Mouse (Mus musculus) testis, postnatal 14 days (tissue): Measurements from ENCODE around the gene Bpi.

Source experiments
- DNase-seq: peaks from one replicate; pipeline ENCODE4 v3.0.0; 2021; ENCODE audit warnings: low spot score

Bpi gene

GRCm38 (mm10) chr2:158258005-158258418 is at the start of gene Bpi:
Gene Bpi (plus strand): TSS chr2:158258094.
- DNase-seq, result peak; percentile 38

DNA sequence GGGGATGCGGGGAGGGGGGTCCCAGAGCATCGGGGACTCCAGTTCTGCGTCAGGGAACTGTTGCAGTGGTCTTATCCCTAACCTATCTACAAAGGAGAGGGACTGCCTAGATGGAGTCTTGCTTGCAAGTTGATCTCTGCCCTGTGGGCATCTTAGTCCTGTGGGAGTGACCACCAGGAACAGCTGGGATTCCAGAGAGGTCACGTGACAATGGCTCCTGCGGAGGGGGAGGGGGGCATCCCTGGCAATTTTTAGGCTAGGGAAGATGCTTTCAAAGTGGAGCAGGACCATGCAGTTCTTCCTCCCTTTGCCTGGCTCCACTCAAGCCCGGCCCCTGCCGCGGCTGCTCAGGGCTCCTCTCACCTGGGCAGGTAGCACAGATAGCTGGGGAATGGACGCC is 48.1 kb upstream of the Bpi start:
- DNase-seq, result no peak

DNA sequence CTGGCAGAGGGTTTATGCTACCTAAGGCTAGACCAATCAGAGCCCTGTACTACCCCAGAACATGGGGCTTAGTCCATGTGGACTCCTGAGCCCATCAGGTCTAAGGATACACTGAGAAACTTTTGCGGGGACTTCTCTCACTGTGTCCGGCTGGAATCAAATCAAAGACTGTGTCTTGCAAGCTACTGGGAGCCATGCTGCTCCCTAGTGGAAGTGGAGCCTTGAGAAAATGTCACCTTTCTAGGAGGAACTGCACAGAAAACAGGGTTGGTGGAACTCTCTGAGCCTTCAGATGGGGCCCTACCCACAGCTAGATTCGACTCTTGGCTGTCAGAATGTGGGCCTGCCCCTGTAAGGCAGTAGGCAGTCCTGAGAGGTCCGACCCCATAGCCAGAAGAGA is 47.4 kb upstream of the Bpi start:
- DNase-seq, result no peak

DNA sequence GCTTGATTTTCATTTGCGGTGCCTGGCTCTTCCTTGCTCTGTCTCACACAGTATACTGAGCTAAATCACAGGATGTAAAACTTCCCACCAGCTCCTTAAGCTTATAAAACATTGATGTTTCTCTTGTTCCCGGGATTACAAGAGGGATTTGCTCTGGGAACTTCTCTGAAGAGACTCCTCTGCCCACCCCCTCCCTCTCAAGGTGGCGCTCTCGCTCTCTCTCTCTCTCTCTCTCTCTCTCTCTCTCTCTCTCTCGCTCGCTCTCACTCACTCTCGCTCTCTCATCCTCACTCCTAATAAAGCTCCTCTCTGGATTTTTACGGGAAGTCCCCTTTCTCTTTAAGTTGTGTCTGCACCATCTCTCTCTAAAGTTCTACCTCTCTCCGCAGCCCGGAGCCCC is 46.9 kb upstream of the Bpi start:
- DNase-seq, result no peak

DNA sequence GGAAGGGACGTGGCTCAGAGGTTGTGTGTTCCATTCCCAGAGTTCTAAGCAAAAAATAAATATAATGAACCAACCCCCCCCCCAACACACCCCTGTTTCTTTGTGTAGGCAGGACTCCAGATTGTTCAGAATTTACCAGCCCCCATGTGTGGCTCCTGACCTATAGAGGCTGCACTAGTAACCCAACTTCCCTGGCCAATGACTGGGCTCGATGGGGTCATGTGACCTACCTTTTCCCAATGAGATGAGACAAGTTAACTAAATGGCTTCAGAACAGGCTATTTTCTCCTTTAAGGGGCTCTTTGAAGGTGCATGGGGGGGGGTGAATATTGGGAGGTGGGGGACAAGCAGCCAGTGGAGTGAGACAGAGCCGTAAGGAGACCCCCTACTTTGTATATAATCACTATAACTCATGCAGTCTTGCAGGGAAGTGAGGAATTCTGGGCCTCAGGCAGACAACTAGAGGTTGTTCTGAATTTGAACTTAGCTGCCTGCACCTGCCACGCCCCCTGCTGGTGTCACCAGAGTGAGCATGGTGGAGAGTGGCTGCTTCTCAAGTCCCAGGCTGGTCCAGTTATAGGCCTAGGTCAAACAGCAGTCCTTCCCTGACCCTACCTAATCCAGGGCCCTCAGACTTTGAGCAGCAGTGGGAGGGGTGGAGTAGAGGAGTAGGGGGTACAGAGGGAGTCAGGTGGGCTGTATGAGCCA is 46.0 kb upstream of the Bpi start:
- no peak for DNase-seq

GRCm38 (mm10) chr2:158215283-158216117 is 42.4 kb upstream of the Bpi start:
- peak; percentile 47 for DNase-seq

DNA sequence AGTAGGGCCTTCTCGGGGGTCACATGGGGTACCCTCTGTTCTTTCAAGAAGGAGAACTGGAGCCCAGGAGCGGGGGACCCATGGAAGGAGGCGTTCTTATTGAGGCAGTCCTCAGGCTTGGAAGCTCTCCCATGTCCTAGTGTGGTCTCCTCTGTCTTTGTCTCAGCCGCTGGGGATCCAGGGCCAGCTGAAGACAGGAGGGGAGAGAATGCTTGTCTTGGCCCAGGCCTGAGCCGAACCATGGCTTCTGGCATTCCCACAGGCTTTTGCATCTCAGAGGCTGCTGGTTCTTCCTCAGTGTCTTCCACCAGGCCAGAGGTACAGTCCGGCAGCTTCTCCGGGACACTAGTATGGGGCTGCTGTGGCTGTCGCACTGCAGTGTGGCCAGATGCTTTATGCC is 41.4 kb upstream of the Bpi start:
- DNase-seq, result peak; percentile 44

DNA sequence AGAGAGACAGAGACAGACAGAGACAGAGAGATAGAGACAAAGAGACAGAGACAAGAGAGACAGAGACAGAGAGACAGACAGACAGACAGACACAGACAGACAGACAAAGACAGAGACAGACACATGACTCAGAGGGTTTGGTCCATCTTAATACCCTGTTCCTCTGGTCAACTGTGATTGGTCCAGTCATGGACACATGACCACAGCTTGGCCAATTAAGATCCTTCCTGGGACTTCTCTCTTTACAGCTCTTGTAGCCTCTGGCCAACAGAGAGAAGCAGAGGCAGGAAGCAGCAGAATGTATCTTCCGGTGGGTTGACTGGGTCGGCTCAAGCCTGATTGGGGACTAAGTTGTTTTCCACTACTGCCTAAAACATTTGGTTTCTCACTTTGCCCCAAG is 38.3 kb upstream of the Bpi start:
- no peak for DNase-seq

GRCm38 (mm10) chr2:158221446-158222084 is 36.3 kb upstream of the Bpi start:
- DNase-seq, result no peak

DNA sequence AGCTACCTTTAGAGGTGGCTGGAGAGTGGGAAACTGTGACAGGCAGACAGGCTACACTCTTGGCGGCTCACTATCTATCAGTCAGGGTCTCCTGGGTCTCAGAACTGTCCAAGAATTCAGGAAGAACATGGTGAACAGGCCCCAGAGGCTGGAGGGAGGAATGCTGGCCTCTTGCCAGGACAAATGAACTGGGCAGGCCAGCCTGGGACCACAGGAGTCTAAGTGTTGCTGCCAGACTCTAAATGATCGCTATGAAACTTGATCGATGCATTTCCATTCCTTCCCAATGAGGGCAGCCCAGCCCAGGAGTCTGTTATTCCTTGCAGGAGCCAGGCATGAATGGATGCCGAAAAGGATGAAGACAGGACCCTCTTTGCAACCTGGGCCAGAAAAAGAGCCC is 35.2 kb upstream of the Bpi start:
- peak; percentile 68 for DNase-seq

GRCm38 (mm10) chr2:158223497-158223896 is 34.4 kb upstream of the Bpi start:
- no peak for DNase-seq

GRCm38 (mm10) chr2:158225301-158225700 is 32.6 kb upstream of the Bpi start:
- DNase-seq, result peak; percentile 55

DNA sequence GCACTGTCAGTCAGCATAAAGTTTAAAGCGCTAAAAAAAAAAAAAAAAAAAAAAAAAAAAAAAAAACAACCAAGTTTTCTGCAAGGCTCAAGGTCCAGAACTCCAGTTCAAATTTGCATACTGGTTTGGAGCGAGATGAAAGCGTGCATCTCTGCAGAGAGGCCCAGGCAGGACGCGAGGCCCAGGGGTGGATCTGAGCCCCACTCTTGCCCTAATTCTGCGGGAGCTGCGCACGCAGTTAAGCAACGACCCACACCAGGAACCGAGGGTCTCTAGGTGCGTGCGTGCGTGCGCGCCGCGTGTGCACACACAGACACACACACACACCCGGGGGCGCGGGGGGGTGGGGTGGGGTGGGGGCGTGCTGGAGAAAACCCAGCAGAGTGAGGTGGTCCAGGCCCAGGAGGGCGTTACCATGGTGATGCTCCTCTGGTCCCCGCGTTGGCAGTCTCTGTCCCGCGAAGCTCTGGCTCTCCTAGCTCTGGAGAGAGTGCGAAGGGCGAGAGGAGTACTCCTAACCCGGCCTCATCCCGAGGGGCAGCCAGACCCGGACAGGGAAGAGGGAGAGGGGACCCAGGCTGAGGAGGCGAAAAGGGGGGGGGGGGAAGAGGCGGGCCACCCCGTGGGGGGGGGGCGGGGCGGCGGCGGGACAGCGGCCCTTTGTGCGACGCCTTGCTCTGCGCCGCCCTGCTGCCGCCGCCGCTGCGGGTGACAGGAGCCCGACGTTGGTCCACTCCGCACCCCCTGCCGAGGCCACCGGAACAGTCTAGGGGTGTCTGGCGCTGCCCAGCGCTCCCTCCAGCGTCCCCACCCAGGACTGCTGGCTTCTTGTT is 29.0 kb upstream of the Bpi start, which contains the start of gene D630003M21Rik:
Gene D630003M21Rik (minus strand): TSS at position 553 of the 833 bp plus-strand sequence.
- DNase-seq, result no peak

GRCm38 (mm10) chr2:158229503-158229892 is 28.4 kb upstream of the Bpi start:
- no peak for DNase-seq

- DNase-seq, result no peak
Measured at GRCm38 (mm10) chr2:158230617-158231016, 27.3 kb upstream of the Bpi start.

GRCm38 (mm10) chr2:158231071-158231470 is 26.8 kb upstream of the Bpi start:
- no peak for DNase-seq

- DNase-seq, result no peak
Measured at GRCm38 (mm10) chr2:158232414-158232813, 25.5 kb upstream of the Bpi start.

- no peak for DNase-seq
Measured at GRCm38 (mm10) chr2:158233106-158233505, 24.8 kb upstream of the Bpi start.

- no peak for DNase-seq
Measured at GRCm38 (mm10) chr2:158236698-158237097, 21.2 kb upstream of the Bpi start.

GRCm38 (mm10) chr2:158238101-158238500 is 19.8 kb upstream of the Bpi start:
- DNase-seq, result no peak

- DNase-seq, result no peak
Measured at GRCm38 (mm10) chr2:158241126-158241738, 16.7 kb upstream of the Bpi start.
